Mouse (Mus musculus) liver, adult 2 months (tissue): ENCODE data around the gene Fam107b.

ENCODE experiments used
- CTCF ChIP-seq: fragments of 200-500 bp; IDR thresholded peaks from 2 replicates; pipeline ENCODE4 v1.5.1; 2011; ENCODE audit warnings: low read depth, low read length, control low read depth
- POLR2A ChIP-seq: fragments of 200-500 bp; IDR thresholded peaks from 2 replicates; pipeline ENCODE4 v1.6.1; 2011; ENCODE audit warnings: low read length, control low read depth; ENCODE audit not compliant: insufficient read depth; ENCODE audit errors: extremely low read depth

GRCm38 (mm10) chr2:3656834-3657233 is 86.5 kb downstream of the Fam107b start:
- TF ChIP-seq CTCF (no peak), POLR2A (no peak)
